Mouse (Mus musculus) neutrophil, adult 5-6 weeks (primary cell): ENCODE measurements around the gene Tmem44. TPM values are rescaled to one million over a fixed set of nuclear protein-coding genes. Genes with fewer than 3 reads are reported as not detected.
"Not testable (repeated sequence)": the region's sequence is repeated elsewhere in the genome, so short reads cannot be mapped to it uniquely, and the experiment has no call there.

Source experiments
- ATAC-seq: fragments of 151-379, 151-347 bp; 2 replicates; pipeline ENCODE4 v1.8.0; 2017; ENCODE audit warnings: mild to moderate bottlenecking, moderate TSS enrichment; ENCODE audit not compliant: insufficient number of reproducible peaks, poor library complexity, low FRiP score, severe bottlenecking; ENCODE audit errors: extremely low read depth
- total RNA-seq: library from RNA; stranded (forward); fragments of 200-1000 nt; gene quantifications from 2 replicates; pipeline ENCODE4 v1.2.3, GENCODE M21; 2017

Gene Tmem44
- total RNA-seq, 1 experiment from 2014 or later = not detected

DNA sequence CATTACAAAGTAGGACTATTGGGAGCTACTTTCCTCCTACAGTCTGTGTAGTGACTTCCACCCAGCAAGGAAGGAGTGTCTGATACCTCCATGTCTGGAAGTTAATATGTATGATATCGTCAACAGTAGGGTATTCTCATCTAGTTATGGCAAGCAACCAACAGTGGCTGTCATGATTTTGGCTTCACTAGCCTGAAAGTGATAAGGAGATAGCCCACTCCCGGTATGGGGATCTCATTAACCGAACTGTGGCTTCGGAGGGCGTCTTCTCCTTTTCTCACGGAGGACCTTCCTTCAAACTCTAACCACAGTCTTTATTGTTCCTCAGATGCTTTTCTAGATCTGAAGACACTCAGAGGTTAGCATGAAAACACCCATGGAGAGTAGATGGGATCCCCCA lies 81.7 kb downstream of the Tmem44 start:
- no peak for ATAC-seq

GRCm38 (mm10) chr16:30465680-30466298 lies 84.9 kb downstream of the Tmem44 start:
- ATAC-seq = no peak

DNA sequence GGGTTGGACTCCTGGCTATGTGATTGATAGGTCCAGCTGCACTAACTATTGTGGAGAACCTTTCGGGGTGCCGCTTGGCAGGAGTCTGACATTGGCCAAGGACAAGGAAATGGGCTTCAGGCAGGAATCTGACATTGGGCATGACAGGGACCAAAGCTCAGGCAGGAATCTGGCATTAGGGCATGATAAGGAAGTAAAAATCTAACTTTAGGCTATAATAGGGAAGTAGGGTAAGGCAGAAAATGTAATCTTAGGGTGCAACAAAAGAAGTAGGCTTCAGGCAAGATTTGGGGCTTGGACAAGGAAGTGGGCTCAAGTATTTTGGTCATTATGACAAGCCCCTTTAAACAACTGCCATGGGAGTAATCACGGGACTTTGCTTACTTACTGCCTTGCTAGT lies 85.9 kb downstream of the Tmem44 start:
- ATAC-seq = not testable (repeated sequence)

Other genes starting within 250 kb of the Tmem44 start
- gene Gp5, start 240.1 kb downstream of the Tmem44 start, total RNA-seq = 3.8 and 5.8 TPM in 2 replicates
- 63.0 and 64.1 TPM in 2 replicates for gene Atp13a3, start 144.9 kb downstream of the Tmem44 start, total RNA-seq
- 58.8 and 71.8 TPM in 2 replicates for gene Lsg1, start 36.8 kb upstream of the Tmem44 start, total RNA-seq
- gene Fam43a, start 48.9 kb upstream of the Tmem44 start, total RNA-seq = 43.5 and 46.5 TPM in 2 replicates